Mouse (Mus musculus) thymus, adult 18-20 months (tissue): ENCODE results near the gene Kif5a.
"Not testable (repeated sequence)": the region's sequence is repeated elsewhere in the genome, so short reads cannot be mapped to it uniquely, and the experiment has no call there.

ENCODE experiments used
- DNase-seq, 2 experiments: peaks; one replicate each; pipeline ENCODE4 v3.0.0; 2022; ENCODE audit warnings: mixed read lengths in 2 of 2

Kif5a gene

DNA sequence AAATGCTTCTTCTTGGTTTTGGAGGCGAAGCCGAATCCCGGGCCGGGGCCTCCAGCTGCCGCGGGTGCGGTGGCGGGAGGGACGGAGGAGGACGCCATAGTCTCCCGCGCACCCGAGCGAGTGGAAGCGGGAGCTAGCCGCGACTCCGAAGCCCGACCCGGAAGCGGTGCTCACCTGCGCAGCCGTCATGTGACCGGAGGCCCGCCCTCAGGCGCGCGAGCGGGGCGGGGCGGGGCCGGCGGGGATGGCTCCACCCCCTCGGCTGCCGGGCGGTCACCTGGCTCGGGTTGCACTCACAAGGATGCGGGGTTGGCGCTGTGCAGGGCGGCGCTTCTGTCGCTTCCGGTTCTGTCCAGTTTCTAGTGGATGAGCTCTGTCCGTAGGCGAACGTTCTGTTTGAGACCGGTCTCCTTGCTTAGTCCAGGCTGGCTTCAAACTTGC lies 51.7 kb downstream of the Kif5a start, which contains the start of gene Pip4k2c:
TSS of gene Pip4k2c (minus strand) at position 172 of the 441 bp plus-strand sequence.
- peak; percentile 86 for DNase-seq

DNA sequence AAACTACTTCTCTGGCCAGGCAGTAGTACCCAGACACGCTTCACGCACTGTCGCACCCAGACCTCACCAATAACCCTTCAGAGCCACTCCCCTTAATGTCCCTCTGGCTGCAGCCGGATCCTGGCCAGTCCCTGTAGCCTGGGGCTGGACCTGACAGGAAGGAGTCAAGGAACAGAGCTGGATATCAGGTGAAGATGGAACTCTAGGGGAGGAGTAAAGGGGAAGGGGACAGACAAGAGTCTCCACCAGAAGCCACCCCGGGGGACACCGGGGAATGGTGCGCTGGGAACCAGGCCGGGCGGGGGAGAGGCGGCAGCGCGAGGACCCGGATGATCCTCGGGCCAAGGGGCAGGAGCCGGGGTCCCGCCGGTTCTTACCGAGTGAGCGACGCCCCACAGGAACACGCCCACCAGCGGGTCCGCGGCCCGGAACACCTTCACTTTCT lies 52.2 kb downstream of the Kif5a start:
- no peak for DNase-seq

DNA sequence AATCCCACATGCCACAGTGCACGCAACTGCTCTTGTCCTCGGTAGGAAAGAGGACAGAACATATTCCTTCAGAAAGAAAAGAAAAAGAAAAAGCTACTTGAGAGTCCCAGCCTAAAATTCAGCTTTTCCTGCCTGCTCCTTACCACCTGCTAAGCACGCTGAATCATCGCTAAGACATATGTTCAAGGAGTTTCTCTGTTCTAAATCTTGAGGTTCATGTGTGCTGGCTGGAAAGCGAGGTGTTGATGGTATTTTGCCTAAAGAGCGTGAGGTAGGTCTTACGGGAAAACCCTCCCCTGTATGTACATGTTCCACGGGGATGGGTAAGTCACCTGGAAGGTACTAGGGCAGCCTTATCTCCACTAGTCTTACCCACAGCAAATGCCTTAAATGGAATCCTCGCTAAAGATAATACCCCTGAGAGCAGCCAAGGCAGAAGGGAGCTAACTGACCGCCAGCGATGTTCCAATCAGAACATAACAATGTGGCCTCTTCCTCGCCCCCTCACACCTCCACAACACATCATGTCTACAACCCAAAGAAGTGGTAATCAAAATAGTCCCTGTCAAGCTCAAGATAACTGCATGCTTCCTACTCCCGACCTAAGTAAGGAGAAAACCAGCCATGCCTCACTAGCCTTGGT lies 53.1 kb downstream of the Kif5a start:
- DNase-seq = no peak

DNA sequence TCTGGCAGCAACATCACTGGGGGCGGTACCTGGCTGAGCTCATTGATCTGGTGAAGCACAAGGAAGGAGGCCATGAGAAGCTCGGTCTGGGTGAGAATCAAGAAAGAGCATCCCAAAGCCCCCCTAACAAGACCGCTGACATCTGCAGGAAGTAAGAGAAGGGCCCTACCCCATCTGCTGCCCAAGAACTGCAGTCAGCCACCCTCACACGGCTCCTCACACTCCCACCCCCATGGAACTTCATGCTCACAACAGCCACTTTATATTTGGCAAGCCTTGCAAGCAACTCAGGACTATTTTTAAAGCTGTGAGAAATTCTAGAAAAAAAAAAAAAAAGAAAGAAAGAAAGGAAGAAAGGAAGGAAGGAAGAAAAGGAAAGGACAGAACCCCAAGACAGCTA lies 54.2 kb downstream of the Kif5a start:
- no peak for DNase-seq

DNA sequence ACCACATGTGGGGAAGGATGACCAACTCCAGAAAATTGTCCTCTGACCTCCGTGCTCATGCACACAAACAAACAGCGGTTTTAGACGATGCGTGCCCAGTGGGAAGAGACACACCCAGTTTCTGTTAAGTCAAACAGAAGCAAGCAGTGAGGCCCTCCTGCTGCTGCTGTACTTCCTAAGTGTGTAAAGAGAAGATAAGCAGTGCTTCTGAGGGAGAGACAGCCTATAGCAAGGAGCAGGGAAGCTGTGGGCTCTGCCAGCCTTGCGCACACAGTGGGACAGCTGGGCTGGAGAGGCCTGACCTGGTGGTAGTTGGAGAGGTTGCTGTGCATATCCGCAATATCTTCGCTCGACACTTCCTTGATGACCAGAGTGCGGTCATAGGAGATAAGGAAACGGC lies 57.8 kb downstream of the Kif5a start:
- no peak for DNase-seq

DNA sequence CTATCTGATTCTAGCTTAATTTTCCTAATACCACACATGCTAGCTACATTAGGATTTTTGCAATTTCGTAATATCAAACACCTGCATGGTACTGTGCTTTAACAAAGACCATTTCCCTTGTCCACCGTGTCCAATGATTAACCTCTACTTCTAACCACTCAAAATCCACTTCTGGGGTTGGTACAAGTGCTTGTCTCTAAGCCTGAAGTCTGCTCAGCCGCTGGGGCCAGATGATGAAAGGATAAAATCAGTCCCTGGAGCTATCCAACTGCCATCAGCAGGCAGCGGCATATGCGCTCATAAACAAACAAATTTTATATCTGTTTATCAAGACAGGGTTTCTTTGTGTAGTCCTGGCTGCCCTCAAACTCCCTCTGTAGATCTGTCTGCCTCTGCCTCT lies 58.6 kb downstream of the Kif5a start:
- DNase-seq = no peak

DNA sequence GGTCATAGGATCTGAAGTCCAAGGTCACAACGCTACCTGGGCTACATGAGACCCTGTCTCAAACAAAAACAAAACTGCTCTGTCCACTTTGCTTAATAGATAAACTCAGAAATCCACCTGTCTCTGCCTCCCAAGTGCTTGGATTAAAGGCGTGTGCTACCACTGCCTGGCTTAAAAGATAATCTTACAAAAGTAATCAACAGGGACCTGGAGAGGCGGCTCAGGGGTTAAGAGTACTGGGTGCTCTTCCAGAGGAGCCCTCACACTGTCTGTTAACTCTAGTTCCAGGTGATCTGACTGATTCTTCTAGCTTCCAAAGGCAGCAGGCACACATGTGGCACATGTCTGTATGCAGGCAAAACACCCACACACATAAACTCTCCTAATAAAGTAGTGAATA lies 60.0 kb downstream of the Kif5a start:
- no peak for DNase-seq

DNA sequence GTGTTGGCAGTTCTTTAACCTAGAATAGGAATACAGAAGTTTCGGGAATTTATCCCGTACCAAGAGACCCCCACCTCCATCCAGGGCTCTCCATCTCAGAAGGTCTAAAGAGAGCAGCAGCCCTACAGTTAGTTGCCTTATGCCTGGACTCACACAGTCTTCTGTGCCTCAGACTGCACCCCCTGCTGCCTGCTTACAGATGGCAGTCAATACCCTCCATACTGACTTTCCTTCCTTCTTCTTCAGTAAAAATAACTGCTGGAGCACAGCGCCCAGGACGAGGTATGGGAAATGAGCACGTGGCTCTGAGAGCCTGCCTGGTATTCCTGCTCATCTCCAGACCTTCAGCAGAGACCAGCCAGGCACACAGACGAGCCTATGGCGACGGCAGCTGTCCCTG lies 62.9 kb downstream of the Kif5a start:
- DNase-seq = no peak

DNA sequence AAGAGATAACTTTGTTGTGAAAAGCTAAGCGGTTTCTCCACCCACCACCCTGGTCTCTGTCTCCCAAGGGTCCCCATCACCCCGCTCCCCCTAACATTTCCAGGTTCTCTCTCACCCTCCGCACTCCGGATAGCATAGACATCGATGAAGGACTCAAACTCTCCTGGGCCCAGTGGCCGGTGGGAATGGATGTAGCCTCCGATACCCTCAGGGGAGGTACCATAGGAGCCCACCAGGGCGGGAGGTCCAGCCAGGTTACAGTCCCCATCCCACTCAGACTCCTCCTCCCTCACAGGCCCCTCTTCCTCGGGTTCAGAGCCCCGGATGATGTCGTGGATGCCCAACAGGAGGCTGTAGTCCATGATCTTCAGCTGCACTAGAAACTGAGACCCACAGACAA lies 63.7 kb downstream of the Kif5a start:
- DNase-seq = no peak

DNA sequence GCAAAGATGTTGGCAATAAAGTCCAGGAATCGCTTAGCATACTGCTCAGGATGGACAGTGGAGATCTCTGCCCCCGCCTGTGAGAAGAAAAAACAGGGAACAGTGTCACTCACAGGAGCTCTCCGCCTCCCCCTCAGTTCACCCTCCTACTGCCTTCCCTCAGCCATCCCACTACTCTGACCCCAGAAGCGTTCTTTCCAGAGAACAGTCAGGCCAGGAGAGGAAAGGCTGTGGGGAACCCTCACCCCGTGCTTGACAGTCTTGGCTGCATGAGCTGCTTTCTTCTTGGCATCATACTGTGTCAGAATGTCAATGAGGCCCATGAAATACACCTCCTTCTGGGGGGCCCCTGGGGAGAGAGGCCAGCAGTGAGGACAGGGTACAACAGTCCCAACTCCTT lies 64.1 kb downstream of the Kif5a start:
- no peak for DNase-seq

DNA sequence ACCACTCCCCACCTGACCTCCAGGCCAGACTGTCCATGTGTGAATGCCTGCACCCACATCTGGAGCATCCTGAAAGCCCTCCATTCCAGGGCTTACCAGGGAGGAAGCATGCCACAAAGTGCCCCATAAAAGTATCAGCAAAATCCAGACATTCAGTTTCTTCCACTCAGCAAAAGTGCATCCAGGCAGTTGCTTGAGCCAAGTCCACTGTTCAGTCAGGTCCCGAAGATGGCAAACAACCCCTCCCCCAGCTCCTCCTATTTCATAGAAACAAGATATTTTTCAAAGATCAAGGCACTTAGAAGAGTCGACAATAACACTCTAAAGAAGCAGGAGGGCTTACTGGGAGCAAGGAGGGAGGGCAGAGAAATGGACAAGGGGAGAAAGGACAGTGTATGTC lies 64.7 kb downstream of the Kif5a start:
- no peak for DNase-seq

DNA sequence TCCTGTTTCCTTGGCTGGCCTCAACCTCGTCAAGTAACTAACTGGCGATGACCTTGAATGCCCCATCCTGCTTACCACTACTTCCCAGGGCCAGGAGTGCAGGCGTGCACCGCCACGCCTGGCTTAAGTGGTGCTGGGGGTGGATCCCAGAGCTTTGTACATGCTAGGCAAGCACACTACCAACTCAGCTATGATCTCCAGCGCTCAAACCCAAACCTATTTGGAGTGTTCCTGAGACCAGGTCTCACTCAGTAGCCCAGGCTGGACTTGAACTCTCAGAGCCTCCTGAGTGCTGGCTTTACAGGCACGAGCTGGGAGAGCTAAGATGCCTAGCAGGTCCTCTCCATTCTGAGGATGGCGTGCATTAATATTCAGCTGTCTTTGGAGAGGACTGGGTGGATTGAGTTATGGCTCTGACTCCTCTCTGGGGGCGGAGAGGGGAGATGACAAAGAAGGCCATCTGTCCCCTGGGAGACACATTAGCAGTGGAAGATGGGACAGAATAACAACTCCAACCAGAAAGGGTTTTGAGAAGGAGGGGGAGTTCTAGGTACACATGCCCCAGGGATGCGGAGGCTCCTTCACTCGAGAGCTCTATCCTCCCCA lies 65.5 kb downstream of the Kif5a start:
- DNase-seq = no peak

DNA sequence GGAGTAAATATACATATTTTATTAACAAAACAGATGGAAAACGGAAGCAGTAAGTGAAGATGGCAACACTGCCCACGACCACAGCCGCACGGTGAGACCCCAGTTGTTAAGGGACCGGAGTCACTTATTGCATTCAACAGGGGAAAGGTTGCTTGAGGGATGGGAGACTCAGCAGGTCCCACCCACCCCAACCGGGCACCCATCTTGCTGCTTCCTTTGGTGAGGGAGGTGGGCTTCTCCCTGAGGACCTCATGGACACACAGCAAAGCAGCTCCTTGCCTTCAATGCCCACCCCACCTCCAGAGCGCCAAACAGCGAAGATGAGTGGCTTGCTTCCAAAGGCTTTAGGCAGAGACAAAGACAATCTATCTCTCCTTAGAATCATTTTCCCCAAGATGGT lies 66.0 kb downstream of the Kif5a start:
- DNase-seq = no peak

DNA sequence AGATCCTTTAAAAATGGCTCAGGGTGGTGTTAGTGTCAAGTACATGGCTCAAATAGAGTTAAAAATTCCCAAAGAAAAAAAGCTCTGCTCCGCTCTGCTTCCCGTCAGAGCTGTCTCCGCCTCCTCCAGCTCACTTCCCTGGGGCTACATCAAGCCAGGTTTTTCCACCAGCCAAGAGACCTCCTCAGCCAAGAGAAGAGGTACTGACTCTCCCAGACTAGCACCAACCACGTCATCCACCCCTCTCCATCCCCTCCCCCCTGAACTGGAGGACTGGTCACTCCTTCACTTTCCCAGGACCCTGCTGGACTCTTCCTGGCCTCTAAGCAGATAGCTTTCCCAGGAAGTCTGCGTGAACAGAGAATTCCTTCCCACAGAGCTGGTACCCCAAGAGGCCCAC lies 66.8 kb downstream of the Kif5a start:
- DNase-seq = no peak

DNA sequence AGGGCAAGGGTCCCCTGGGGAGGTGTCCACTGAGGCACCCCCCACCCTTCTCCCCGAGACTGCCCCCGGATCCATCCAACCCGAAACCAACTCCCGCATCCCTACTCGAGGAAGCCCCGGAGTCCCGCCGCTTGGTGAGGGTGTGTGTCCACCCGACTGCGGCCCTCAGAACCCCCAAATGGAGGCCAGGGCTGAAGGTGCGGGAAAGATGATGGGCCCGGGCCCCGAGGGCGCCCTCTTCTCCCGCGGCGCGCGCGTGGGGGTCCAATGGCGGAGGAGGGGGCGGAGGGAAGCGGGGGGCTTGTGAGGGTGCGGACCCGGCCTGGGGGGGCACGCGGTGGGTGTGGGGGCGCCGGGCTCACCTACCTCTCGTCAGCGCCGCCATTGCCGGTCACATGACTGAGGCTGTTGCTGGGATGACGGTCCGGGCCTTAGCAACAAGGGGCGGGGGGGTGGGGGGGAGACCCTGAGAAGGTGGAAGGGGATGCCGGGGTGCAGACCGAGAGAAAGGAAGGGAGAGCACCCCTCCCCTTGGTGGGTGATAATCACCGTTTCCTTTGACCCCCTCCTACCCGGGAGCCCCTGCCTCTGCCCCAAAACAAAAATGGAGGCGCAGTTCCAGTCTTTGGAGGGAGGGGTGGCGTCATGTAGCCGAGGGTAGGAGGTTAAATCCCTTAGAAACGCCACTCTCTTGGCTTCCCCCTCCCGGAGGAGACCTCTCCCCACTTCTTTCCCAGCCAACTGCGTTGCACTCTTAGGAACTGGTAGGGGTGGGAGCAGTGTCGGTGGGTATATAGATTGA lies 67.6 kb downstream of the Kif5a start, which contains the start of gene Dtx3:
TSS of gene Dtx3 (minus strand) at position 401 of the 802 bp plus-strand sequence.
- peak in 1 of 2 experiments; percentile 41 for DNase-seq

DNA sequence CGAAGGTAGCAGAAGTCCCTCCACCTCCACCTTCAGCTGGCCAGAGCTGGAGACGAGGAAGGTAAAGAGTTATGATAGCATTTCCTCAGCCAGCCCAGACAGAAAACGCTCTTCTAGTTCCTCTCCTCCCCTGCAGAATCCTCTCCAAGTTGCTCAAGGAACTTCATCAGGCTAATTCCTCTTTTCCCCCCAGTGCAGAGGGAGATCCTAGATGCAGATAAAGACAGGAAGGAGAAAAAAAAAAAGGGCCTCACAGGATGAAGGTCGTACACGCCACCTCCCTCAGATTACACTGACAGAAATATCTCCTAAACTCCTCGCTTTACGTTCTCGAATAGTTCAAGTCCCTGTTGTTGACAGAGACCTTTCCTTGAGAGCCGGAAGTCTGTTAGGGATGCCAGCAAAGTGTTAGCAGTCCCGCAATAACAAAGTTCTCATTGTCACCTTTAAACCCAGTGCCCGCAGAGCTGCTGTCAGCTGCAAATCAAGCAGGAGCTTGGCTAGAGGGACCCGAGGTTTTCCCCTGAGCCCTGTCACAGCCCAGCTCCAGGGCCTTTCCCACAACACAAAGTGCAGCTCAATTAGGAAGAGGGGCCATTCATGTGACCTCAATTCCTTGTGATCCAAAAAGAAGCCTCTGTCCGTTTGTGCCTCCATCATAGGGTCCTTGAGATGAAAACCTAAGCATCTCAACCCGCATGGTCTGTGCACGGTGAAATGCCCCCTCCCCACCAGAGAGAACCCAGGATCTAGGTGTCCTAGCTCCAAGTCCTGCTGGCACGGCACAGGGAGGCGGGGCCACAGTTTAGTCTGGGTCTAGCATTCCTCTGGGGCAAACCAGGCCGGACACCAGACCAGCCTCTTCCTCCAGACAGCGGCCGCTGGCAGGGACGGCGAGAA lies 68.5 kb downstream of the Kif5a start:
- DNase-seq = no peak

DNA sequence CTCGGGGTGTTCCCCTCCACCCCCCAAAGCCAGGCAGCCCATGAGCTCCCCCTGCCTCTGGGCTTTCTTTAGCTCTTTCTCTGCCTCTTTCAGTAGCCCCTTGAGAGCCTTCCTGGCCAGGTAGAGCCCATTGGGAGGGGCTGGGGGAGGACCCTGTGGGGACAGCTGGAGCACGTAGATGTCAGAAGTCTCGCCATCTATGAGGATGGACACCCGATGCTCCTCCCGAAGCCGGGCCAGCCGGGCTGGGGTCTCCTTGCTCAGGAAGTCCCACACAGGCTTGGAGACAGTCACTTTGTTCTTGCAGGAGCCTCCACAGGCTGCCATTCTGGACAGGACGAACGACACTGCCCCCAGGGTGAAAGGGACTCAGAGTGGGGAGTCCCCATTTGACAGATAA lies 70.1 kb downstream of the Kif5a start:
- no peak for DNase-seq

DNA sequence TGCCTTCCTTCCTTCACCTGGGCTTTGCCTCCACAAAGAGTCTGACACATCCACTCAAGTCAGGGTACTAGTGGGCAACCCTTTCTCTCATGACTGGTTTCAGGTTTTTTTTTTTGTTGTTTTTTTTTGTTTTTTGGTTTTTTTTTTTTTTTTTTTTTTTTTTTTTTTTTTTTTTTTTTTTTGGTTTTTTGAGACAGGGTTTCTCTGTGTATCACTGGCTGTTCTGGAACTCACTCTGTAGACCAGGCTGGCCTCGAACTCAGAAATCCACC lies 71.2 kb downstream of the Kif5a start:
- DNase-seq = not testable (repeated sequence)

DNA sequence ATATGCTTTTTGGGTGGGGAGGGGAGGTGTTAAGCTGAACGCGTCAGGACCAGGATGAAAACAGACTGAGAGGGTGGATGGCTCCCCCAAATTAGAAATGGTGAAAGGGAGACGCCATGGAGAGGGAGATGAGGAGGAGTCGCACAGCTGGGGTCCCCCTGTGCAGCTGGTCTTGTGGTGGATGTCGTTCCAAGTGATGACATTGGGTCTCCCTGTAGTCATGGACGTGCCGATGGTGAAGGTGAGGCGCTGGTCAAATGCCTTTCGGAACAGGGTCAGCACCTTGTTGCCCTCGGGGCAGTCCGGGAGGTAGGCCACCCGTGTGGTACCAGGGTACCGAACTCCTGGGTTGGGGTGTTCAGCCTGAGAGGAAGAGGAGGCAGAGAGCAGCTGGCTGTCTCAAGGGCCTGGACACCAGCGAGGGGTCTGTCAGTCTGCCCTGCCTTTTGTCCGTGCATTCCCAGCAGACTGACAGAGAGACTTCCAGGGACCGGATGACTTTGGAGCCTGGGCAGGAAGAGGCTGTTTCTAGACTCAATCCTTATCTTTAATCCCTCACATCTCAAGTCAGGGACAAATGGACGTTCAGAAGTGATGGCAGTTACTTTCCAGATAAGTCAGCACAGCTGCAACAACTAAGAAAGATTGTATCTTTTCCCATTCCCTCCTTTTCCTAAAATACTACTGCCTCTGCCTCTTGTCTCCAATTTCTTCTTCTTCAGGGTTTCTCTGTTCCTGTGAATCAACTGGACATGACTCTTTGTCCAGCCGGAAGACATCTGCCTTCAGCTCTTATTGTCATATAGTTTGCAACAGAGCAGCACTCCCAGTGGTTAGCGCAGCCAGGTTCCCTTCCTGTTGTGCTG lies 71.7 kb downstream of the Kif5a start:
- DNase-seq = no peak

DNA sequence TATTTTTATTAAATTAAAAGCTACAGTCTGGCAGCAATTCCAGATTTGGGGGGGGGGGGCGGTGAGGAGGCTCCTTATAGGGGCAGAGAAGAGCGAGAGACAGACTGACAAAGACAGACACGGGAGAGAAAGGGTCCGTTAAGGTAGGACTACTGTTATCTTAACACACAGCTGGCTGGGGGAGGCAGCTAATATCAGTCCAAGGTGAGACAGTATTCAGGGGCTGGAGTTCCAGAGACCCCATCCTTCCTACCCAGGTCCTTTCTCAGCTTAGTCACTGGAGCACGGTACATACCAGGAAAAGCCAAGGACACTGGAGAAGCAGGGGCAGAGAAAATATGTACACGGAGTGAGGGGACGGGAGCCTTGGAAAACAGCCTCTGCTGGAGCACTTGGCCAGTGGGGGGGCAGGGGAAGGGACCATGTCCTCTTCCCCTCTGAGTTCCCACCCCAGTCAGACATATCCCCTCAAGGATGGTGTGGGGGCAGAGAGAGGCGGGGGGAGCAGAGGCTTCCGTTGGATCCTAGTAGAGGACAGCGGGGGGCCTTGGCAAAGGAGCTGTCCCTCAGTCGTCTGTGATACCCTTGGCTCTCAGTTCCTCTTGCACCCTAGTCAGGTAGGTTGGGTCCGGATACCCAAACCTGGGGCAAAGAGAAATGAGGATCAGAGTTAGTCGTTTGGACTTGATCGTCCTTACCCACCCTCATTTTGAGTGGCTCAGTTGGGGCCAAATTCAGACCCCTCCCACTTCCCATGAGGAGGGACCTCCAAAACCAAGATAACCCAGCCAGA lies 72.6 kb downstream of the Kif5a start:
- no peak for DNase-seq
